Mouse (Mus musculus): ENCODE data around the gene Stk24.

DNA sequence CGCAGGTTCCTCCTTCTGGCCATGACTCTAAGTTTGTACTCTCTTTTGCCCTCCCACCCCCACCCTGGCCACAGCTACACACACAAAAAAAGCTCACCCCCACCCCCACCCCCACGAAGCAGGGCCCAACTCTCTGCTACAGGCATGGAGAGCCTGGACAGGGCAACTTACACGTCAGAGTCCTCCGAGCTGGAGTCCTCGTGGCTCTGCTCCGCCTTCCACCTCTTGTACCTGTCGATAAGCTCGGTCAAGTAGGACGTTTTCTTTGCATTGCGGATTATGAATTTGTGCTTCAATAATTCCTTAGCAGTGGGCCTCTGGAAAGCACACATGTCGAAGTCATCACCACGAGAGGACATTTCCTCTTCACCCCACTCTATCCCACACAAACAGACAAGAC lies 85.3 kb downstream of the Stk24 start:
- TF ChIP-seq CTCF (conservative IDR thresholded peaks at IDR 0.05; ENCODE audit: low read length) (no peak), POU5F1 (IDR thresholded peaks at IDR 0.05; ENCODE audit: borderline replicate concordance, low read length) (no peak), NANOG (IDR thresholded peaks at IDR 0.05; ENCODE audit: borderline replicate concordance, low read length) (no peak)
